Mouse (Mus musculus) ES-E14 (cell line): Measurements from ENCODE around the gene Rab36. TPM values are rescaled to one million over a fixed set of nuclear protein-coding genes. Genes with fewer than 3 reads are reported as not detected.

Experiments used
- DNase-seq: peaks from one replicate; pipeline ENCODE4 v3.0.0-alpha.2; 2013; ENCODE audit warnings: low read depth, low spot score
- H3K27ac ChIP-seq: 2 replicates; pipeline ENCODE4 v1.5.1; 2012; ENCODE audit warnings: low read depth, mild to moderate bottlenecking, low read length, moderate library complexity, mixed read lengths; ENCODE audit not compliant: poor library complexity, insufficient read depth, severe bottlenecking
- H3K36me3 ChIP-seq: 2 replicates; pipeline ENCODE4 v1.6.1; 2012; ENCODE audit warnings: mild to moderate bottlenecking, low read length, moderate library complexity, mixed read lengths; ENCODE audit not compliant: control insufficient read depth, poor library complexity, insufficient read depth, severe bottlenecking
- H3K4me1 ChIP-seq, 2 experiments: fragments of 150-350 bp in 1 of 2; sonication (generic) in 1 of 2; 2 replicates each; pipeline ENCODE4 v1.6.1; 2012; ENCODE audit warnings: low read length in 2 of 2, mild to moderate bottlenecking in 1 of 2, mixed read lengths in 1 of 2; ENCODE audit not compliant: control insufficient read depth in 2 of 2, insufficient read depth in 2 of 2, poor library complexity in 1 of 2
- H3K4me3 ChIP-seq, 2 experiments: fragments of 150-350 bp in 1 of 2; sonication (generic) in 1 of 2; 2 replicates each; pipeline ENCODE4 v1.5.1; 2012; ENCODE audit warnings: low read length in 2 of 2, low read depth in 1 of 2, mild to moderate bottlenecking in 1 of 2, mixed read lengths in 1 of 2; ENCODE audit not compliant: insufficient read depth in 1 of 2, poor library complexity in 1 of 2, severe bottlenecking in 1 of 2
- H3K9ac ChIP-seq: 2 replicates; pipeline ENCODE4 v1.6.1; 2012; ENCODE audit warnings: low read depth, mild to moderate bottlenecking, low read length, mixed read lengths; ENCODE audit not compliant: poor library complexity, insufficient read depth, severe bottlenecking
- H3K9me3 ChIP-seq: fragments of 150-350 bp; sonication (generic); 2 replicates; pipeline ENCODE4 v1.6.1; 2012; ENCODE audit warnings: low read depth, mild to moderate bottlenecking, low read length; ENCODE audit not compliant: control insufficient read depth, insufficient read depth
- CHD2 ChIP-seq: IDR thresholded peaks from 2 replicates; pipeline ENCODE4 v1.6.1; 2014; ENCODE audit warnings: mild to moderate bottlenecking, low read depth, low read length, inconsistent platforms
- HCFC1 ChIP-seq: IDR thresholded peaks from 2 replicates; pipeline ENCODE4 v1.6.1; 2012; ENCODE audit warnings: low read length, inconsistent platforms, borderline replicate concordance; ENCODE audit not compliant: insufficient read depth
- MAFK ChIP-seq: IDR thresholded peaks from 2 replicates; pipeline ENCODE4 v1.6.1; 2014; ENCODE audit warnings: mild to moderate bottlenecking, low read depth, low read length, inconsistent platforms; ENCODE audit not compliant: insufficient read depth
- ZC3H11A ChIP-seq: IDR thresholded peaks from 2 replicates; pipeline ENCODE4 v1.6.1; 2012; ENCODE audit warnings: low read depth, mild to moderate bottlenecking, inconsistent platforms, low read length, borderline replicate concordance
- ZNF384 ChIP-seq: IDR thresholded peaks from 2 replicates; pipeline ENCODE4 v1.6.1; 2012; ENCODE audit warnings: low read depth, low read length, inconsistent platforms
- in situ Hi-C, 2 experiments: fragments of 600-800 bp; cut with MboI; formaldehyde crosslinking; loops; one replicate each; pipeline ENCODE4 v1.15.1; 2025; ENCODE audit warnings: low sequenced_read_pairs in 2 of 2, inconsistent platforms in 1 of 2; ENCODE audit not compliant: unreplicated experiment in 2 of 2
- total RNA-seq: library from RNA; depleted of rRNA; stranded (reverse); fragments of 300-350 nt; gene quantifications from 2 replicates; pipeline ENCODE4 v1.2.3, GENCODE M21; 2012

Gene Rab36
- total RNA-seq, 1 experiment, result 0.98 TPM

GRCm38 (mm10) chr10:75026491-75026890 lies 10.4 kb upstream of the Rab36 start:
- in situ Hi-C loops, result no loop called here
- Histone ChIP-seq H3K4me3 (no peak overlapping the region), H3K9me3 (no peaks in the 10 kb centered on the region), H3K36me3 (no peaks in the 10 kb centered on the region), H3K4me1 (no peaks in the 10 kb centered on the region), H3K27ac (no peak overlapping the region), H3K9ac (no peak overlapping the region)
- no peak for TF ChIP-seq MAFK
- TF ChIP-seq HCFC1, result no peak
- TF ChIP-seq ZNF384, result no peak
- no peak for TF ChIP-seq CHD2
- no peak for TF ChIP-seq ZC3H11A
- no peak for DNase-seq

DNA sequence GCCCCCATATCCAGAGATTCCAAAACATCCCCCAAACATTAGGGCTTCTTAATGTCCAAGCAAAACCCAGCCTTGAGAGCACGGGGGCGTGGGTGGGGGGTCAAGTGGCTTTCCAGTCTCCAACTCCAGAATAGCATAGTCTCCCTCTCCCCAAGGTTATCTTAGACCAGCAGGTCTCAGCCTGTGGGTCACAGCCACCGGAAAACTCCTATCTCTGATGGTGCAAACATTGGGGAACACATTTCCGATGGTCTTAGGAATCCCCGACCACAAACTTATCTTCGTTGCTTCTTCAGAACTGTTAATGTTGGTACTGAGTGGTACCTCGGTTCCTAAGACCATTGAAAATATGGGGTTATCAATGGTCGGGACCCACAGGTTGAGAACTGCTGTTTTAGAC lies 8.1 kb upstream of the Rab36 start:
- H3K9ac ChIP-seq, result no peak overlapping the region
- H3K9me3 ChIP-seq, result no peaks in the 10 kb centered on the region
- no peak overlapping the region for H3K27ac ChIP-seq
- H3K4me3 ChIP-seq, result no peak overlapping the region
- in situ Hi-C loops, result no loop called here
- no peak for DNase-seq
- no peaks in the 10 kb centered on the region for H3K36me3 ChIP-seq
- TF ChIP-seq ZNF384 (no peak), HCFC1 (no peak), ZC3H11A (no peak), MAFK (no peak), CHD2 (no peak)
- no peaks in the 10 kb centered on the region for H3K4me1 ChIP-seq

DNA sequence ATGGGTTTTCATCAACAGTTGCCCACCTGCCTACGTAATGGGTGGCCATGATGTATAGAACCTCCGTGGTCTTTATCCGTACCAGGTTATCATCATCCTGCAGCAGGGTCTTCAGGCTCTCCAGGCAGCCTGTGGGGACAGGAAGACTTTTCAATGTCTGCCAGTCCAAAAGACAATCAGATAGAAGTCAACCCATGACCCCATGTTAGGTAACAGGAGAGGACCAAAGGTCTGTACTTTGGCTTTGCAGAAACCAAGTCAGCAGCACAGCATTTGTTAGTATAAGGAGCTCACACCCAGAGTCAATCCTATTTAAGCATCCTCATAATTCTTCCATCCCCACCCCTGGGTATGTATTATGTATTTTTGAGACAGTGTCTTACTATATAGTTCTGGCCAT lies 7.2 kb upstream of the Rab36 start:
- H3K4me1 ChIP-seq, result no peaks in the 10 kb centered on the region
- H3K9ac ChIP-seq, result no peak overlapping the region
- in situ Hi-C loops, result no loop called here
- TF ChIP-seq CHD2 (no peak), ZC3H11A (no peak)
- no peak overlapping the region for H3K4me3 ChIP-seq
- H3K9me3 ChIP-seq, result no peaks in the 10 kb centered on the region
- H3K27ac ChIP-seq, result no peak overlapping the region
- no peaks in the 10 kb centered on the region for H3K36me3 ChIP-seq
- no peak for DNase-seq

DNA sequence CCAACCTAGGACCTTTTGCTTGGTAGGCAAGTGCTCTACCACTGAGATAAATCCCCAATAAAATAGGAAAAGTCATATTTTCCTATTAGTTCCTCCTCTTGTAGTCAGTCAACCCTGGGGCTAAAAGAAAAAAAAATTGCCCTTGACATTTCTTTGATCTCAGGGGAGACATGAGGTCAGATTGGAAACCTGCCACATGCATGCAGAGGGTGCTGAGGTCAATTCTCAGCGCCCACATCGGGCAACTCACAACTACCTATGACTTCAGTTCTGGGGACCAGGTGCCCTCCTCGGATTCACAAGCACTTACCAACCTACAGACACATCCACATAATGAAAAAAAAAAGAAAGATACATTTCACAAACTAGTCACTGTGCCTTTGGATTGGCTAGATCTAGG lies 6.6 kb upstream of the Rab36 start:
- Histone ChIP-seq H3K4me3 (no peak overlapping the region), H3K9ac (no peak overlapping the region), H3K9me3 (no peaks in the 10 kb centered on the region), H3K4me1 (no peaks in the 10 kb centered on the region), H3K36me3 (no peaks in the 10 kb centered on the region), H3K27ac (no peak overlapping the region)
- TF ChIP-seq ZC3H11A (no peak), ZNF384 (no peak), HCFC1 (no peak), CHD2 (no peak), MAFK (no peak)
- DNase-seq, result no peak
- in situ Hi-C loops, result no loop called here

DNA sequence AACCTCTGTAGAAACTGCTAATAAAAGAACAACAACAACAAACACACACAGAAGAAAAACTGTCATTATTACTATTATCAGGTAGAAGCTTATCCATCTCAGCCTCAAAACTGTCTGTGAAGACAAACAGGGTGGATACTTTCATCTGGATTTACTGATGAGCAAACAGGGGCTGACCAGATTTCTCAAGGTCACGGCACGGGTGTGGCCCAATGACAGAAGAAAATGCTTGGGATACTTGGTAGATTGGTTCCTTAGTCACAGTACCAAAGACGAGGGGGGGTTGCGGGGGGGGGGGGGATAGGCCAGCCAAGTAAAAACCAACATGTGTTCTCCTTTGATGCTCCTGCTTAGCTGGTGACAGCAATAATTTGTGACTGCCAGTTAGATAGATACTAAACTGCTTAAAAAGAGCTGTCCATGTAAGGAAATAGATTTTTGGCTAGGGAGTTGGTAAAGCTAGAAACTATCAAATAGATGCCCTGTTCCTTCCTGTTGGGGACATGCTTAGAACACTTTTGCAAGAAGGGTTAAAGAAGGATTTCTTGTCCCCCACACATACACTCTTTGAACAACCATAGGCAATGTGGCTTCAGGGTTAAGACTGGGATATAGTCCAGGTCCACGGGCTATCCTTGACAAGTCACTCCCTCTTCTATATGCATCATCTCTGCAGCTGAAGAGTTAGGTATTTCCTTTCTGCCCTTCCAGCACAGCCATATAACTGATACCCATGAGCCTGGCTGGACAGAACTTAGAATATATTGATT lies 5.3 kb upstream of the Rab36 start:
- Histone ChIP-seq H3K36me3 (no peaks in the 10 kb centered on the region), H3K9me3 (no peaks in the 10 kb centered on the region), H3K4me1 (no peaks in the 10 kb centered on the region), H3K4me3 (no peak overlapping the region), H3K9ac (no peak overlapping the region), H3K27ac (no peak overlapping the region)
- no peak for TF ChIP-seq CHD2
- TF ChIP-seq ZNF384, result no peak
- TF ChIP-seq HCFC1, result no peak
- no peak for TF ChIP-seq ZC3H11A
- TF ChIP-seq MAFK, result no peak
- in situ Hi-C loops, result no loop called here
- DNase-seq, result no peak
